In genomic region chr14:21640806-21641435, GRCm38 (mm10) we compare ENCODE assay signal across 26 mouse cellular contexts.
A peak's percentile ranks its signal among the peaks of the same experiment; 100 is the strongest.
DNase-seq lines count a peak whose midpoint lies in the region; ATAC-seq and TF ChIP-seq lines count a peak whose summit lies in the region.
"Had no signal": no experiment of that assay in that cellular context is flagged by ENCODE, and none has a peak within 500 bp of the region (broad histone marks: within the 10 kb centered on the region; RNA-seq: fewer than 3 reads in every experiment).

No protein-coding gene starts in this region.

- intact Hi-C loops in left cerebral cortex, adult 2 months (cut with DNase I) = no loop called here
- intact Hi-C loops in left cerebral cortex, postnatal 36 days (cut with DNase I) = no loop called here

- ATAC-seq in inflammation-experienced regulatory T-cells, adult 6 months = no peak
- ATAC-seq: forebrain, postnatal 0 days; Patski had no signal

- no peak overlapping the region for H3K4me3 ChIP-seq in left cerebral cortex, adult 2 months
- H3K4me3 ChIP-seq: forebrain, embryonic 12.5 days; hindbrain, embryonic 13.5 days; lung, embryonic 15.5 days had no signal

- TF ChIP-seq CTCF in left cerebral cortex, adult 2 months (IDR thresholded peaks at IDR 0.05) = no peak

- peak overlapping the region; percentile 87 for H3K27ac ChIP-seq in left cerebral cortex, adult 2 months
- H3K27ac ChIP-seq: forebrain, embryonic 12.5 days; hindbrain, embryonic 13.5 days; liver, embryonic 14.5 days; lung, embryonic 15.5 days had no signal

- peak; percentile 47 to 72 for DNase-seq in frontal cortex, postnatal 36 days (ENCODE audit: low spot score in 2 of 2)
- no peak for DNase-seq in frontal cortex, postnatal 10 days (ENCODE audit: low spot score in 2 of 2)
- no peak for DNase-seq in left cerebral cortex, adult 2 months (ENCODE audit: extremely low spot score in 1 of 2, low spot score in 2 of 2)
- no peak for DNase-seq in left cerebral cortex, adult 11 months (ENCODE audit: low spot score)
- peak; percentile 9 for DNase-seq in lung, postnatal 10 days
- no peak for DNase-seq in lung, postnatal 4 days
- peak; percentile 43 to 52 for DNase-seq in left cerebral cortex, postnatal 36 days (ENCODE audit: low spot score in 2 of 2)
- DNase-seq: adrenal gland, postnatal 10 days; cerebellum, adult 11-12 months; cerebellum, adult 9-11 months; forebrain, postnatal 0 days; gastrocnemius, postnatal 10 days; heart, postnatal 4 days; kidney, adult 18-20 months; kidney, postnatal 36 days; layer of hippocampus, postnatal 36 days; liver; midbrain, embryonic 14.5 days; retina, postnatal 1 day; thymus, postnatal 4 days had no signal

Comparison
In these comparisons a context has a peak if more than half of its experiments do, and no peak if none do; other contexts are left out.
1. DNase-seq: peak in frontal cortex, postnatal 36 days (2 of 2), lung, postnatal 10 days (single experiment) and left cerebral cortex, postnatal 36 days (2 of 2); none in frontal cortex, postnatal 10 days (0 of 2), left cerebral cortex, adult 2 months (0 of 2), left cerebral cortex, adult 11 months (single experiment) and lung, postnatal 4 days (0 of 2).